Mouse (Mus musculus): ENCODE measurements around the gene Jak1. TPM values are rescaled to one million over a fixed set of nuclear protein-coding genes. Genes with fewer than 3 reads are reported as not detected.

The Jak1 gene
- polyA plus RNA-seq, 1 experiment from 2014 or later = 80.0 TPM

DNA sequence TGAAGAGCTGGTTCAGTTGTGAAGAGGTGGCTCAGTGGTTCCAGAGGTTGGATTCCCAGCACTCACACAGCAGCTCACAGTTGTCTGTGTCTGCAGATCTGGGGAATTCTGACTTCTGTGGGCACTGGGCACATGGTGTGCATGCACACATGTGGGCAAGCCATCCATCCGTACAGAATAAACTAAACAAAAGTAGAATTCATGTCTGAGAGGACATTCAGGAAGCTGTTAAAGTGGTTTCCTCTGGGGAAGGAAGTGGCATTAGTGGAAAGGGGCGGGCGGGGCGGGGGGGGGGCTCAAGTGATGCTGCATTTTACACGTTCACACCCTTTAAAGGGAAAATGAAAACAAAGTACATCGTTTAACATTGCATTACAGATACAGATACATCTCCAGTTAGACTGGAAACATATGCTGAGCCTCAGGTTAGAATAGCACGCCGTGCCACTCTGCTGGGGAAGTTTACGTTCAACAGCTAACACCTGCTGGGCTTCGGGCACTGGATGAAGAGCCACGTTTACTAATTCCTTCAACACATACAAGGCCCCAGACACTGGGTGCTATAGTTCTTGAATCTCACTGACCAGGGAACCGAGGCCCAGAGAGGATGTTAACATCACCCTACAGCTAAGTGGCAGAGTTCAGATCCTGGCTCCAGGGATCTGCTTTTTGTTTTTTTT is 33.4 kb upstream of the Jak1 start:
- ATAC-seq (replicated peaks; ENCODE audit: low FRiP score) (no peak), DNase-seq (ENCODE audit: low spot score) (no peak)
- 50% methylated on average over 12 of the region's 12 CpGs for WGBS
- no peak overlapping the region for H3K9ac ChIP-seq (ENCODE audit: low read depth, low read length)
- H3K4me3 ChIP-seq (ENCODE audit: low read depth, low read length) = no peak overlapping the region
- H3K4me1 ChIP-seq (replicated peaks; ENCODE audit: control insufficient read depth, insufficient read depth, low read length) = no peaks in the 10 kb centered on the region
- peaks cover 4% of the 10 kb centered on the region; the same call in 1 of the 2 replicates for H3K27me3 ChIP-seq (replicated peaks; ENCODE audit: control insufficient read depth, insufficient read depth, low read length)
- no peak overlapping the region for H3K4me2 ChIP-seq
- no peaks in the 10 kb centered on the region for H3K9me3 ChIP-seq (ENCODE audit: control insufficient read depth, low read length)
- no peak overlapping the region for H3K27ac ChIP-seq (ENCODE audit: low read depth, low read length)
- no peaks in the 10 kb centered on the region for H3K36me3 ChIP-seq (ENCODE audit: control insufficient read depth, insufficient read depth, low read length)

DNA sequence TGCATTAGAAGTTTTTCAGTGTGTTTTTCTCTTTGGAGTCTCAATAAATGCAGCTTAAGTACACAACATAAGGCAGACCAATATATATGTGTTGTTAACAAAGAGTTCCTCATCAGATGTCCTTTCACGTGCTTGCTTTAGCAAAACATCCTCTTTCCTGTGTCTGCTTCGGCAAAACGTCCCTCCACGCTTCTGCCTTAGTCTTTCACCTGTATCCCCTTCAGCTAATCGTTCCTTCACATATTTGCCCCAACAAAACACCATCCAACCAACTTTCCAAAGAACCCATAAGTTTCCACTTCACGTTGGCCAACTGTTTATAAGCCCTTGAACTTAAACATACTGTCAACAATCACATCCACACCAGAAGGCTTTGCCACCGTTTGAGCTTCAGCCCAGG is 31.8 kb upstream of the Jak1 start:
- Histone ChIP-seq H3K4me1 (replicated peaks; ENCODE audit: control insufficient read depth, insufficient read depth, low read length) (0 out of 2 replicates have a peak, but pooled peaks cover 4% of the 10 kb centered on the region), H3K4me2 (no peak overlapping the region), H3K27ac (ENCODE audit: low read depth, low read length) (no peak overlapping the region), H3K27me3 (replicated peaks; ENCODE audit: control insufficient read depth, insufficient read depth, low read length) (peaks cover 7% of the 10 kb centered on the region; the same call in 1 of the 2 replicates), H3K9me3 (ENCODE audit: control insufficient read depth, low read length) (no peaks in the 10 kb centered on the region), H3K4me3 (ENCODE audit: low read depth, low read length) (no peak overlapping the region), H3K9ac (ENCODE audit: low read depth, low read length) (no peak overlapping the region), H3K36me3 (ENCODE audit: control insufficient read depth, insufficient read depth, low read length) (no peaks in the 10 kb centered on the region)
- DNase-seq (ENCODE audit: low spot score) (no peak), ATAC-seq (replicated peaks; ENCODE audit: low FRiP score) (no peak)
- 57% methylated on average over 7 of the region's 7 CpGs for WGBS

GRCm38 (mm10) chr4:101295788-101296187 is 30.7 kb upstream of the Jak1 start:
- Histone ChIP-seq H3K4me3 (ENCODE audit: low read depth, low read length) (no peak overlapping the region), H3K4me1 (replicated peaks; ENCODE audit: control insufficient read depth, insufficient read depth, low read length) (0 out of 2 replicates have a peak, but pooled peaks cover 4% of the 10 kb centered on the region), H3K9me3 (ENCODE audit: control insufficient read depth, low read length) (no peaks in the 10 kb centered on the region), H3K27ac (ENCODE audit: low read depth, low read length) (no peak overlapping the region), H3K9ac (ENCODE audit: low read depth, low read length) (no peak overlapping the region), H3K4me2 (no peak overlapping the region), H3K27me3 (replicated peaks; ENCODE audit: control insufficient read depth, insufficient read depth, low read length) (peaks cover 7% of the 10 kb centered on the region; the same call in 1 of the 2 replicates), H3K36me3 (ENCODE audit: control insufficient read depth, insufficient read depth, low read length) (no peaks in the 10 kb centered on the region)
- WGBS = 73% methylated on average over 3 of the region's 3 CpGs
- DNase-seq (ENCODE audit: low spot score) (no peak), ATAC-seq (replicated peaks; ENCODE audit: low FRiP score) (no peak)

- Histone ChIP-seq H3K4me2 (peak overlapping the region; percentile 84), H3K9ac (ENCODE audit: low read depth, low read length) (peak overlapping the region; percentile 72), H3K4me3 (ENCODE audit: low read depth, low read length) (peak overlapping the region; percentile 52), H3K9me3 (ENCODE audit: control insufficient read depth, low read length) (no peaks in the 10 kb centered on the region), H3K27ac (ENCODE audit: low read depth, low read length) (peak overlapping the region; percentile 52; the same call in 1 of the 2 replicates), H3K27me3 (replicated peaks; ENCODE audit: control insufficient read depth, insufficient read depth, low read length) (peaks cover 7% of the 10 kb centered on the region; the same call in 1 of the 2 replicates), H3K36me3 (ENCODE audit: control insufficient read depth, insufficient read depth, low read length) (no peaks in the 10 kb centered on the region), H3K4me1 (replicated peaks; ENCODE audit: control insufficient read depth, insufficient read depth, low read length) (0 out of 2 replicates have a peak, but pooled peaks cover 4% of the 10 kb centered on the region)
- WGBS = 51% methylated on average over 9 of the region's 9 CpGs
- DNase-seq (ENCODE audit: low spot score) (no peak), ATAC-seq (replicated peaks; ENCODE audit: low FRiP score) (no peak)
Measured at GRCm38 (mm10) chr4:101293661-101294060, 28.6 kb upstream of the Jak1 start.

DNA sequence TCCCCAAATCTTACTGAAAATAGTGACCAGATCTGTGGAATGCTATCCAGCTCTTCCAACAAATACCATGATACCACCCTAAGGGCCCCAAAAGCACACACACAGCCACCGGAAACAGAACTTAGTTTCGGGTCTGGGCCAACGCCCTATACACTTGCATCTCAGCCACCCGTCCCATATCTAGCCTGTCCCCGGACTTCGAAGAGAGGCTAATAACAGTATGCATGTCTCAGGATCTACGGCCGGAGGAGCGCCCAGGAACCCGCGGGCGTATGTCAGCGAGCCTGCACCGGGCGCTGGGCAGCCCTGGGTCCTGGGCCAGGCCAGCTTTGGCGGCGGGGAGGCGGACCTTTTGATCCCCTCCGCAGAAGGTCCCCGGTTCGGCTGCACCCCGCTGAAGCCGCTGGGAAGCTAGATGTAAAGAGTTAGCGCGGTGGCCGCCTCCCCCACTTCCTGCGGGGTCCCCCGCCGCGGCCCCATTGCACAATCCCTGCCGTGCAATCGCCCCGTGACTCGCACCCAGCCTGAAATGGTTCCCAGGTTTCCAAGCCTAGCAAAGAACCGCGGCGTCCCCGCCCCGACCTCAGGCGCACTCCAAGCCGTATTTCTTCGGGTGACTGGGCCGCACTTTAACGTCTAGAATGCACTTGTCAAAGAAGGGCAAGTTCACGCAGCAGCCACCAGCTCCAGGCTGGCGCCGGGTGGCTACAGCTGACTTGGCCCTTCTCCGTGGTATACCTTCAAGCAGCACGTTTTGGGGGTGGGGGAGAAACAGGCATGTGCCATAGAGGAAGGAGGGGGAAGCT is 27.9 kb upstream of the Jak1 start:
- under 1% methylated on average over 49 of the region's 49 CpGs for WGBS
- peak overlapping the region; percentile 52 for H3K4me3 ChIP-seq (ENCODE audit: low read depth, low read length)
- H3K27ac ChIP-seq (ENCODE audit: low read depth, low read length) = peak overlapping the region; percentile 52; the same call in 1 of the 2 replicates
- ATAC-seq (replicated peaks; ENCODE audit: low FRiP score) = peak; percentile 61
- peak overlapping the region; percentile 72 for H3K9ac ChIP-seq (ENCODE audit: low read depth, low read length)
- peaks cover 7% of the 10 kb centered on the region; the same call in 1 of the 2 replicates for H3K27me3 ChIP-seq (replicated peaks; ENCODE audit: control insufficient read depth, insufficient read depth, low read length)
- peak overlapping the region; percentile 84 for H3K4me2 ChIP-seq
- H3K9me3 ChIP-seq (ENCODE audit: control insufficient read depth, low read length) = no peaks in the 10 kb centered on the region
- no peaks in the 10 kb centered on the region for H3K36me3 ChIP-seq (ENCODE audit: control insufficient read depth, insufficient read depth, low read length)
- H3K4me1 ChIP-seq (replicated peaks; ENCODE audit: control insufficient read depth, insufficient read depth, low read length) = 0 out of 2 replicates have a peak, but pooled peaks cover 4% of the 10 kb centered on the region
- DNase-seq (ENCODE audit: low spot score) = peak; percentile 72

GRCm38 (mm10) chr4:101292028-101292735 is 27.1 kb upstream of the Jak1 start:
- Histone ChIP-seq H3K9ac (ENCODE audit: low read depth, low read length) (peak overlapping the region; percentile 72), H3K4me3 (ENCODE audit: low read depth, low read length) (peak overlapping the region; percentile 52), H3K4me1 (replicated peaks; ENCODE audit: control insufficient read depth, insufficient read depth, low read length) (0 out of 2 replicates have a peak, but pooled peaks cover 4% of the 10 kb centered on the region), H3K9me3 (ENCODE audit: control insufficient read depth, low read length) (no peaks in the 10 kb centered on the region), H3K4me2 (peak overlapping the region; percentile 84), H3K27ac (ENCODE audit: low read depth, low read length) (peak overlapping the region; percentile 65), H3K36me3 (ENCODE audit: control insufficient read depth, insufficient read depth, low read length) (no peaks in the 10 kb centered on the region), H3K27me3 (replicated peaks; ENCODE audit: control insufficient read depth, insufficient read depth, low read length) (peaks cover 7% of the 10 kb centered on the region; the same call in 1 of the 2 replicates)
- WGBS = 1% methylated on average over 41 of the region's 41 CpGs
- DNase-seq (ENCODE audit: low spot score) (peak; percentile 83), ATAC-seq (replicated peaks; ENCODE audit: low FRiP score) (peak; percentile 76)

GRCm38 (mm10) chr4:101288292-101288691 is 23.2 kb upstream of the Jak1 start:
- Histone ChIP-seq H3K27me3 (replicated peaks; ENCODE audit: control insufficient read depth, insufficient read depth, low read length) (0 out of 2 replicates have a peak, but pooled peaks cover 2% of the 10 kb centered on the region), H3K4me3 (ENCODE audit: low read depth, low read length) (no peak overlapping the region), H3K9ac (ENCODE audit: low read depth, low read length) (no peak overlapping the region), H3K9me3 (ENCODE audit: control insufficient read depth, low read length) (no peaks in the 10 kb centered on the region), H3K4me2 (no peak overlapping the region), H3K27ac (ENCODE audit: low read depth, low read length) (no peak overlapping the region), H3K36me3 (ENCODE audit: control insufficient read depth, insufficient read depth, low read length) (no peaks in the 10 kb centered on the region), H3K4me1 (replicated peaks; ENCODE audit: control insufficient read depth, insufficient read depth, low read length) (0 out of 2 replicates have a peak, but pooled peaks cover 3% of the 10 kb centered on the region)
- ATAC-seq (replicated peaks; ENCODE audit: low FRiP score) (no peak), DNase-seq (ENCODE audit: low spot score) (no peak)
- 90% methylated on average over 11 of the region's 11 CpGs for WGBS

GRCm38 (mm10) chr4:101286562-101286961 is 21.5 kb upstream of the Jak1 start:
- no peak for ATAC-seq (replicated peaks; ENCODE audit: low FRiP score)
- WGBS = 86% methylated on average over 6 of the region's 6 CpGs

More at GRCm38 (mm10) chr4:101286562-101286961, 21.5 kb upstream of the Jak1 start:
- no peak overlapping the region for H3K4me2 ChIP-seq
- no peak overlapping the region for H3K4me3 ChIP-seq (ENCODE audit: low read depth, low read length)
- H3K9me3 ChIP-seq (ENCODE audit: control insufficient read depth, low read length) = no peaks in the 10 kb centered on the region
- DNase-seq (ENCODE audit: low spot score) = no peak
- no peaks in the 10 kb centered on the region for H3K4me1 ChIP-seq (replicated peaks; ENCODE audit: control insufficient read depth, insufficient read depth, low read length)
- no peaks in the 10 kb centered on the region for H3K27me3 ChIP-seq (replicated peaks; ENCODE audit: control insufficient read depth, insufficient read depth, low read length)
- no peak overlapping the region for H3K27ac ChIP-seq (ENCODE audit: low read depth, low read length)
- H3K36me3 ChIP-seq (ENCODE audit: control insufficient read depth, insufficient read depth, low read length) = no peaks in the 10 kb centered on the region
- no peak overlapping the region for H3K9ac ChIP-seq (ENCODE audit: low read depth, low read length)
